Mouse (Mus musculus) spleen, adult 2 months (tissue): ENCODE measurements around the gene Cd44. TPM values are rescaled to one million over a fixed set of nuclear protein-coding genes. Genes with fewer than 3 reads are reported as not detected.

Source experiments
- DNase-seq, 2 experiments: peaks; one replicate each; pipeline versions ENCODE4 v3.0.0 to v3.0.0-alpha.2; 2012 to 2021; ENCODE audit warnings: low spot score in 2 of 2, low read depth in 1 of 2
- H3K27ac ChIP-seq: fragments of 200-500 bp; 2 replicates; pipeline ENCODE4 v1.5.1; 2012; ENCODE audit warnings: low read length, inconsistent platforms; ENCODE audit not compliant: insufficient read depth
- H3K27me3 ChIP-seq: fragments of 200-500 bp; 2 replicates; pipeline ENCODE4 v1.6.1; 2012; ENCODE audit warnings: mild to moderate bottlenecking, moderate library complexity, low read length, inconsistent platforms; ENCODE audit not compliant: control insufficient read depth, insufficient read depth
- H3K36me3 ChIP-seq: fragments of 200-500 bp; 2 replicates; pipeline ENCODE4 v1.6.1; 2012; ENCODE audit warnings: mild to moderate bottlenecking, low read length, inconsistent platforms; ENCODE audit not compliant: control insufficient read depth, insufficient read depth
- H3K4me1 ChIP-seq: fragments of 200-500 bp; 2 replicates; pipeline ENCODE4 v1.6.1; 2011; ENCODE audit warnings: inconsistent platforms; ENCODE audit not compliant: control insufficient read depth, insufficient read depth, insufficient read length
- H3K4me3 ChIP-seq: fragments of 200-500 bp; 2 replicates; pipeline ENCODE4 v1.5.1; 2011; ENCODE audit warnings: mild to moderate bottlenecking, inconsistent platforms; ENCODE audit not compliant: insufficient read depth, insufficient read length; ENCODE audit errors: extremely low read depth
- CTCF ChIP-seq: fragments of 200-500 bp; IDR thresholded peaks from 2 replicates; pipeline ENCODE4 v1.5.1; 2011; ENCODE audit warnings: mild to moderate bottlenecking, inconsistent platforms; ENCODE audit not compliant: insufficient read depth, insufficient read length, insufficient replicate concordance; ENCODE audit errors: extremely low read depth
- POLR2A ChIP-seq: fragments of 200-500 bp; IDR thresholded peaks from 2 replicates; pipeline ENCODE4 v1.6.1; 2011; ENCODE audit warnings: low read depth, low read length, inconsistent platforms
- WGBS: fragments of 180-500 bp; shearing (Covaris S2); methylation state at CpG from one replicate; pipeline ENCODE4 v1.1.7; 2018; 5-methylcytosine and 5-hydroxymethylcytosine counted together
- polyA plus RNA-seq: library from polyadenylated mRNA; depleted of rRNA; stranded (reverse); fragments of >200 nt; gene quantifications from 2 replicates; pipeline ENCODE4 v1.2.3, GENCODE M21; 2012

The Cd44 gene
- polyA plus RNA-seq, 1 experiment: 35.3 TPM

DNA sequence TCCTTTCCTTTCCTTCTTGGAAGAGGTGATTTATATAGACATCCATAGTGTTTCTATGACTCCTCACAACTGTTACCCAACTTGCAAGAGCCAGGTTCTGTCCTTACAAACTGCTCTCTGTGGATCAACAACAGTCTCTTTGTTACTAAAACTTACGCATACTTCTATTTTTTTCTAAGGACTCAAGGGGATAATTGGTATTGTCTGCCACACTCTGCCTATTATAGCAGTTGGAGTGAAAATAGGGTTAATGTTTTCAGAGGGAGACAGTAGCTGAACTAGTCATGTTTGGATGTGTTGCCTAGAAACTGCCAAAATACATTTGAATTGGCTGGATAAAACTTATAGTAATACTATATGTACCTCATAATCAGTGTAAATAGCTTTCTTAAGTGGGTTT lies 125.9 kb downstream of the Cd44 start:
- Histone ChIP-seq H3K4me1 (no peaks in the 10 kb centered on the region), H3K27me3 (no peaks in the 10 kb centered on the region), H3K36me3 (no peaks in the 10 kb centered on the region), H3K4me3 (no peak overlapping the region), H3K27ac (no peak overlapping the region)
- 95% methylated on average over 1 of the region's 1 CpGs for WGBS
- DNase-seq: no peak
- TF ChIP-seq POLR2A: no peak
- no peak for TF ChIP-seq CTCF

DNA sequence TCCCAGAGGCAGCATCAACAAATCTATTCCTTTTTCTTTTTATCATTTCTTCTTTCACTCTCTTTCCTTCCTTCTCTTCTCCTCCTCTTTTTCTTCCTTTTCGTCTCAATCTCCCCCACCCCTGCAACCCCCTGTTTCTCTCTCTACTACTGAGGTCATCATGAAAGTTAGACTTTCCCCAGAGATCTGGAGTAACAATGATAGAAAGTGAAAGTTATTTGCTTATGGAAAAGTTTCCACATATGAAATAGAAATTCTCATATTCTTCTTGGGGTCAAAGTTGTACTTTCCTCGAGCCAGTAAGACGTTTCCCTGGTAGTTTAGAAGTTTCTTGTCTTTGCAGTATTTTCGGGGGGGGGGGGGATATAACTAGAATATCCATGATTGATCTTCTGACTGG lies 126.8 kb downstream of the Cd44 start:
- no peaks in the 10 kb centered on the region for H3K27me3 ChIP-seq
- no peak overlapping the region for H3K4me3 ChIP-seq
- TF ChIP-seq POLR2A (no peak), CTCF (no peak)
- 70% methylated on average over 4 of the region's 4 CpGs for WGBS
- no peak overlapping the region for H3K27ac ChIP-seq
- DNase-seq: no peak
- H3K36me3 ChIP-seq: no peaks in the 10 kb centered on the region
- H3K4me1 ChIP-seq: no peaks in the 10 kb centered on the region

DNA sequence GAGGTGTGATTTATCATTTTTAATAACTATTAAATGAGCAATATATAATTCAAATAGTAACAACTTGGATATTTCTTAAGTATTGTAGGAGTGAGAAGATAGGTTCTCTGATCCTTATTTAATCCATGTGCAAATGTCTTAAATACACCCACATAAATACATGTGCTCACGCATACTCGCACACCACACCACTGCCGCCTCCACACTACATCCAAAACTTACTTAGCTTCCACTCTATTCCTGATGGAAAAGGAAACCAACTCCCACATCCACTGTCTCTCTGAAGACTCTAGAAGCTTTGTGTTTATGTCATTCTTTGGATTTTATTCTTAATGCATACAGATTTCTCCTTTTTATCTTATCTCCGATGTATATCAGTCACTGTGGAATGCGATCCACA lies 129.2 kb downstream of the Cd44 start:
- Histone ChIP-seq H3K27ac (no peak overlapping the region), H3K36me3 (no peaks in the 10 kb centered on the region), H3K4me3 (no peak overlapping the region), H3K4me1 (no peaks in the 10 kb centered on the region), H3K27me3 (no peaks in the 10 kb centered on the region)
- 94% methylated on average over 5 of the region's 5 CpGs for WGBS
- no peak for DNase-seq
- TF ChIP-seq POLR2A (no peak), CTCF (no peak)

DNA sequence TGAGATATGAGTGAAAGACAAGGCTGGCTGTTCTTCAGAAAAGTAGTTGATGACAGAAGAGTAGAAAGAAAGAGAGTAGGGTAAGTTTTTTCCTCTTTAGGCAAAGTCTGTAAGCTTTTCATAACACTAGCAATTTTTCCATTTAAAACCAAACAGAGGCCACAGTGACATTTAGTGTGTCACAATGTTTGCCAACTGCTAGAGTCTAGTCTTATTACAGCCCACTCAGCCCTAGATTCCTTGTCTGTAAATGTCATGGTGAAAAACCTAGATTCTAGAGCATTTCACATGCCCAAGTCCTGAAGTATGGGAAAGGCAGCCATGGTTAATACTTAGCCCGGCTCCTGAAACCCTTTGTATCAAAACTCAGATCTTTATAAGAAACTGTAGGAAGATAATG lies 130.2 kb downstream of the Cd44 start:
- Histone ChIP-seq H3K36me3 (no peaks in the 10 kb centered on the region), H3K4me3 (no peak overlapping the region), H3K27me3 (no peaks in the 10 kb centered on the region), H3K27ac (no peak overlapping the region), H3K4me1 (no peaks in the 10 kb centered on the region)
- 82% methylated on average over 1 of the region's 1 CpGs for WGBS
- no peak for DNase-seq
- TF ChIP-seq POLR2A (no peak), CTCF (no peak)

DNA sequence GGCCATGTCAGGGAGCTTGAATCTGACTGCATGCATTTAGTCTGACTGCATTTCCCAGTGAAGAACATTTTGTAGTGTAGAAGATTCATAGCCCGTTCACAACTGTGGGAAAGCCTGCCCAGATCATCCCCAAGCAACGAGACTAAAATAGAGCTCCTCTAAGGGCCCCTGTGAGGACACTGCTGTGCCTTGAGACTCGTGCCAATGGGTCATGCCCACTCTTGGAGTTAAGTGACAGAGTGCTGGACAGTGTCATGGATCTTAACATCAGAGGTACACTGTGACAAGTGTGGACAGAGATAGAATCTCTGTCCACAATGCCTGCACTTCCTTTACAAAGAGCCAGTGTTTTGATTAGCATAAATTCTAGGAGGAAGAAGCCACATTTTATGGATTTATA lies 133.2 kb downstream of the Cd44 start:
- Histone ChIP-seq H3K4me1 (no peaks in the 10 kb centered on the region), H3K4me3 (no peak overlapping the region), H3K27me3 (no peaks in the 10 kb centered on the region), H3K27ac (no peak overlapping the region), H3K36me3 (no peaks in the 10 kb centered on the region)
- 71% methylated on average over 3 of the region's 3 CpGs for WGBS
- no peak for DNase-seq
- no peak for TF ChIP-seq POLR2A
- no peak for TF ChIP-seq CTCF

DNA sequence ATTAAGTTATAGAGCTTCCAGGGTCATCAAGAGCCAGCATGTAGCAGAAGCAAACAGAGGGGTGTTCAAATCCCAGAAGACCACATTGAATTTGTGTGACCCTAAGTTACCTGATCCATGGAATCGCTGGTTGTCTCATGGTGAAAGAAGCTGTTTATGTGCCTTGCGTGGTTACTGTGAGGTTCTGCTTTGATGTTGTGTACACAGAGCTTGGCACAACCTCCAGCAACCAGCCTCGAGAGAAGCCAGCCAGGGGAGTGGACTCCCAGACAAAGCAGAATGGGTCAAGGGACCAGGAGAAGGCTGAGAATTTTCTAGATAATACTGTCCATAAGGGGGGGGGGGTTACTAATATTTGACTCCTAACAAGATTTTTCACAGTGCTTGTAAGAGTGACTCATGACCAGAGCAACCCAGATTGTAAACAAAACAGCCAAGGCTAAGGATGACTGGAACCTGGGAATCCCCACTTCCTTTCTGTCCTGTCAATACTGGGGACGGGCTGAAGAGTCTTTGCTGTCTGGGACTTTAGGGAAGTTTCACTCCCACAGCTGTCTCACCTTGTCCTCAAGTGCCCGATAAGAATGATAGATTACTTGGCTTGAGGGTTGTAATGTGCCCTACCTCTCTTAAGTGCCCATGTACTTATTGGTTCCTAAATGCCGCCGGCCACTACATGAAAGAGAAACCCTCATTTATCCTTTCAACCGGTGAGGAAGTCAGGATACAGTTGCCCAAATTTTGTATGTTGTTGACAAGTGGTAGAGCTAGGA lies 136.7 kb downstream of the Cd44 start:
- 75% methylated on average over 8 of the region's 8 CpGs for WGBS
- no peak for DNase-seq
- H3K27ac ChIP-seq: no peak overlapping the region
- H3K4me3 ChIP-seq: no peak overlapping the region
- H3K36me3 ChIP-seq: no peaks in the 10 kb centered on the region
- H3K4me1 ChIP-seq: no peaks in the 10 kb centered on the region
- no peaks in the 10 kb centered on the region for H3K27me3 ChIP-seq
- TF ChIP-seq POLR2A: no peak
- no peak for TF ChIP-seq CTCF

DNA sequence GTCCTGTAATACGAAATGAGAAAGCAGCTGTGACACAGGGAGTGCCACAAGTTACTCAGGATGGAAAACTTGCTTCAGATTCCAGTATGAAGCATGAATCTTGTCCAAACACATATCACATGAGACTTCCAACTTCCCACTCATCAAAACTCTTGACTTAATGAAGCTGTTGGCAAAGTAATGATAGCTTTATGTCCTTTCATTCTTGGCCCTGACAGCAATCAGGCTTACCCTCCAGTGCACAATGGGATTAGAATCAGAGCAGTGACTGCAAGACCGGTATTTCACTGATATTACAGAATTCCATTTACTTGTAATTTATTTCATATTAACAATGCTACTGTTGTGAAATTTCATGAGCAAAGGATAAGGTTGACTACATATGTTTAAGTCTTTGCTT lies 137.5 kb downstream of the Cd44 start:
- H3K27me3 ChIP-seq: no peaks in the 10 kb centered on the region
- no peak overlapping the region for H3K27ac ChIP-seq
- no peak for TF ChIP-seq POLR2A
- no peak for TF ChIP-seq CTCF
- H3K4me3 ChIP-seq: no peak overlapping the region
- H3K36me3 ChIP-seq: no peaks in the 10 kb centered on the region
- no peaks in the 10 kb centered on the region for H3K4me1 ChIP-seq
- DNase-seq: no peak
- 88% methylated on average over 2 of the region's 2 CpGs for WGBS
